Mouse (Mus musculus) left cerebral cortex, postnatal 25 days (tissue): ENCODE measurements around the gene R3hdml. TPM values are rescaled to one million over a fixed set of nuclear protein-coding genes. Genes with fewer than 3 reads are reported as not detected.

Experiments used
- DNase-seq, 2 experiments: peaks; one replicate each; pipeline ENCODE4 v3.0.0; 2022; ENCODE audit warnings: low spot score in 2 of 2, mixed read lengths in 1 of 2
- intact Hi-C: fragments of 180-260 bp; cut with DNase I; formaldehyde crosslinking; loops from one replicate; pipeline ENCODE4 v1.15.1; 2025
- total RNA-seq, 2 experiments: library from RNA; stranded (reverse); gene quantifications; 2 replicates each; pipeline ENCODE4 v1.2.3; 2021

The R3hdml gene
- total RNA-seq, 2 experiments from 2014 or later: not detected

DNA sequence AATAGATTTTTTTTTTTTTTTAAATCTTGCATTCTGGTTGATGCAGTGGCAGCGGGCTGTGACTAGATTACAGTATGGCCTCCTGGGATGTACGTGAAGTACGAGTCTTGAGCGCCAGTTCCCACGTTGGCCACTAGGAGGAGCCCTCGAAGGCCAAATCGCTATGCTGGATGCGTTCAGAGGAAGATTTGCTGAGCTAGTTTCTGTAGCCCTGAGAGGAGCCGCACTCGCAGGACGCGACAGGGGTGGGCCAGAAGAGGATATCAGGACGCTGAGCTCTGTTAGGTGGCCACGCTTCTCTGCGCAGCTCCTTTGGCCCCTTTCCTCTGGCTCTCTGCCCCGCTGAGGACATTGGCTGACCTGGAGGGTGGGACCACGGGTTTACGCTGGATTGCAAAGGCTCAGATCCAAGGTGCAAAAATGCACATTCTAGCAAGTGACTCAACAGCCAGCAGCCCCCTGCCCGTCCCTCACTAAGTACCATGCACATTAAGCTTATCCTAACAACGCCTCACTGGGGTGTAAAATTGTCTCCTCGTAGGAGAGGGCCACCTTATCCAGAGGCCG is 42.9 kb downstream of the R3hdml start:
- intact Hi-C loops: loop anchor here (1.0 to 10.0 kb wide), 4 partner anchors 59 to 290 kb away; partner anchors contain the start of gene Ccn5
- DNase-seq: peak; percentile 89 to 94

DNA sequence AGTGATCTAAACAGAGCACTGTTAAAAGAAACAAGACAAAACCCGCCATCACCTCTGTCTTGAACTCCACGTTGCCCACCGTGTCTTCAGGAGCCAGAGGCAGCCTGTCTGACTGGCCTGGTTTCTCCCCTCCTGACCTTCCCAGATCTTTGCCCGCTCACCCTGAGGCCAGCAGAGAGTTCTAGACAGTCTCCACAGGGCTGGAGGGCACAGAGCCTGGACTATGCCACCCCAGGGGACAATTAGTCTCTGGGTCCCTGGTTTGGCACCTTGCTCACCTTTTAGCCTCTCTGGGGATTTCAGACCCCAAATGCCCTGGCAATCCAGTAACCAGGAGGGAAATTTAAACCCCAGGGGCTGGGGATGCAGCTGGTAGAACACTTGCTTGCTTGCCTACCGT is 45.3 kb downstream of the R3hdml start:
- DNase-seq: no peak
- intact Hi-C loops: loop anchor here (10.0 kb wide), 3 partner anchors 187 to 287 kb away; partner anchors contain the start of gene Ccn5

DNA sequence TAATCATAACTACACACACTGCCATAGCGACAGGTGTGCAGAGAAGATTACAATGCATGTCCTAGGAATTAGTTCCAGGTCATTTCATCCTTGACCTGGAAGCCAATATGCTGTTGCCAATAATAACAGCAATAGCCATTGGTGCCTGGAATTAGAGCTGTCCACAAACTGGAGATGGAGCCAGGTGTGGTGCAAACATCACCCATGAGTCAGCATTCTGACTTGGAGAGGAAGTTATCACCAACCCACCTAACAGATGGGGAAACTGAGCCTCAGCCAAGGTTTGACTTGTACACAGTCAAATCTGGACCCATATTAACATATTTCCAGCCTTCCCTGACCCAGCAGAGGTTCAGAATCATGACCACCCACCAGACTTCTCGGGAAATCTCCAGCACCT is 46.3 kb downstream of the R3hdml start:
- intact Hi-C loops: loop anchor here (10.0 kb wide), 3 partner anchors 186 to 286 kb away; partner anchors contain the start of gene Ccn5
- peak in 1 of 2 experiments; percentile 53 for DNase-seq

DNA sequence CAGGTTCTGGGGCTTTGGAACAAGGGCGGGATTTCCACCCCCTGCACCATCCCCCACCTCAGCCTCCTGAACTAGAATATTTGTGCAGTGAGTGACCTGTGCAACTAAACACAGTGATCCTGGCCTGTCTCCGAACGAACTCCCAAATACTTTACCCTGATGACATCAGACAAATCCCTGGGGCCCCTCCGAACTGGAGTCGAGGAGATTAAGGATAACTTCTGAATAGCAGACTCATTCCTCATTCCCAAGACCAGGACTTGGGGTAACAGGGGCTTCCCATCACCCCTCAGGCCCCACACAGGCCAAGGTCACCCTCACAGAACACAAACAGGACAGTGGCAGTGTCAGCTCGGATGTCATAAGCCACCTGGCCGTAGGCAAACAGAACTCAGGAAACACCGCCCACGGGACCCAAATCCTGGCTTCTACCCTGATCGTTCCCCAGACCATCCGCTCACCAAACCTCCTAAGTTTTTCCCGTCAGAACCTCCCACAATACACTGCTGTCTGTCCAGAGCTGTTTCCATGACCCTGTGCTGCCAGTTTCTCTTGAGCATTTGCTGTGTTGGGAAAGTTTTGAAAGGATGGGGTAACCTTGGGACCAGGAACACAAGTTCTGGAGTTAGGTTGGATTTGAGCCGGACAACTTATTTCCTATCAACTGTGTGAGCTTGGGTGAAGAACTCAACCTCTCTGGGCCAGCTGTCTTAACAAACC is 47.4 kb downstream of the R3hdml start:
- no peak for DNase-seq
- intact Hi-C loops: loop anchor here (10.0 kb wide), 3 partner anchors 185 to 285 kb away; partner anchors contain the start of gene Ccn5

DNA sequence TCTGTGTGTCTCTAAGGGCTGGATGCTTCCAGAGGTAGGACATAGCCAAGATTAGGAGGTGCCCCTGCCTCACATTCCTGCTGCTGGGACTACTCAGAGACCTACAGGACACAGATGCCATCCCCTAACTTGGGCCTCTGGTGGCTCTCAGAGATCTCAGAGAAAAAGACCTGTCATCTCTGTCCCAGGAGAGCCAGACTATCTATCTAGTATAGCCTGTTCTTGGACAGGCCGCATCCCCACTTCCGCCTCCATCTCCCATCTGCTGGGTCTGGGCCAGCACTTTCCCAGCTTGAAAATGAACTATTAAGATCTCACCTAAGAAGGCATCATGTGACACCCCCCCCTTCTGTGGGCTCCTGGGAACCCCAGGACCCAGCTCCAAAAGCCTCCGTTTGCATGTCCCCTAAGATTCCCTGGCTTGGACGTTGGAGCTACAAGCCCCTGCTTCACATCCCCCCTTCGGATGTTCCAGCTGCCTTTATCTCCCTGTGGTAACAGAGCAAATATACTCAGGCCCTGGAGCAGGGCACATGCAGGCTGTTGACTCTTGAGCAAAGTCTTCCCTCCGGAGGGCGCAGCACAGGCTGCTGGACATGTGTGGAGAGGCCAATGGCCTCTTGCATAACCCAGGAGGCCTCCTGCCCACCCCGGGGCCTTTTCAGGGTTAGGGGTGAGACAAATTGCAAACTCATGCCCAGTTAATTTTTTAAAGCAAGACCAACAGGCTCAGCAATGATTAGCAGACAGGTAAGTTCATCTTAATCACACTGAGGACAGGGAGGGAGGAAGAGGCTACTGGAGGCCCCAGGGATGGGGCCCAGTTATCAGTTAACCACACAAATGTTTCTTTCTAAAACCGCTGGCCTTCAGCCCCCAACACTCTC is 48.4 kb downstream of the R3hdml start:
- intact Hi-C loops: no loop called here
- no peak for DNase-seq

DNA sequence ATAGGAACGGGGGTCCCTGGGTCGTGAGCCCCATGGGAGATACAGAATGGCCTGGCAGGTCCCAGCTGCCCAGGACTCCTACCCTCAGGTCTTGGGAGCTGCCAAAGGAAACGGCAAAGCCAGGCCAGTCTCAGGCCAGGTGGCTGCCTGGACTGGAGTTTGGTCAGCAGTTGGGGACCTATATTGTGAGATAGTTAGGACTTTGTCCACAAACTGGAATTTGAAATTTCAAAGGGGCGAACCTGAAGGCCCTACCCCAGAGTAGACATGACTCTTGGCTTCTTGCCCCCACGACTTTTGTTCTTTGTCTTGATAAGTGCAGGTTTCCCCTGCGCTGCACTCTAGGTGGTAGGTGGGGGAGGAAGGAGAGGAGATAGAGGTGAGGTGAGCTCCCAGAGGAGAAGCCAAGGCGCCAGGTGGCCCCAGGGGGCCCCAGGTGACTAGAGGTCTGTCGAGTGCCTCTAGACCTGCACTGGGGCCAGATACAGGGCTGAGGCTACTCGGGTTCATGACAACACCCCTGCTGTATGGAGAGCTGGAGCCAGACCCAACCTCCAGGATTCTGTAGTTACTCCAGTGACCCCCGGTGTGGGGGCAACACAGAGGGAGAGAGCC is 49.6 kb downstream of the R3hdml start:
- DNase-seq: no peak
- intact Hi-C loops: no loop called here

DNA sequence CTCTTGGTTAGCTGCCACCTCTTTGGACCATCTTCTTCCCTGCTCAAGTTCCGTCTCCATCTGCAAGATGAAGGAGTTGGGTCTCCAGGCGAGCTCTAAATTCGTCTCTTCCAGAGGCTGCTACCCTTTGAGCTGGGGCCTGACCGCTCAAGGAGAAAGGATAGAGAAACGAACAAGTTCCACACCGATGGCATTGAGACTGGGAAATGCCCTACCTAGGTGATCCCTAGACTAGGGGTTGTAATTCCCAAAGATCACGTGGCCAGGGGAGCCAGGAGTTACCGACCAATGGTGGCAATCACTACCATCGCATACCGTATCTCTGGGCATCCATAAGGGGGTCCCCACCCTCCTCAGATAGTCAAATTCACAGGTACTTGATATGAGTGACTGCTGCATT is 50.6 kb downstream of the R3hdml start:
- intact Hi-C loops: no loop called here
- DNase-seq: no peak

DNA sequence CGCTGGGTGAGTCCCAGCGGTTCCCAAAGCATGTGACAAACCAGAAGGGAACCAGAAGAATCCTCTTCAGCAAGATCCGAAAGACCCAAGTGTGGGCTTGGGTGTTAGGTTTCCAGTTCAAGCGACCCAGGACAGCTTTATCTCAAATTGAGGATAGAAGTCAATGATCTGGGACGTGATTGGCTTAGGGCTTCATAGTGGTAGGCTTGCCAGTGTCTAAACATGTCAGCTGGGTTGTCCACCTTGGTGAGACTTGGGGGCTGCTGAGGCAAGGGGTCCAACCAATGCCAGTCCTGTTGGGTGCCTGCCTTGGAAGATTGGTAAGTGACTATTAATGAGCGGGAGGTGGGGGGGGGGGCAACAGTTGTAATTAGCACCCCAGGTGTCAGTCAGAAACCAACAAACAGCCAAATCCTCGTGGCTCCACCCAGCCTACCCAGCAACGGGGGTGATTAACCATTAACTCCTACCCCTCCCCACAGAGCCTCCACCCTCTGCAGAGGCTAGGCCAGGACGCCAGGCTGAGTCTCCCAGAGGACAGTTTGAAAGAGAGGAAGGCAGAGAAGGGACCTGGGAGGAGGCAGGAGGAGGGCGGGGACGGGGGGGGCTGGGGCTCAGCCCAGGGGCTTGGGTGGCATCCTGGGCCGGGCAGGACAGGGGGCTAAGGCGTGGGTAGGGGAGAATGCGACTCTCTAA is 54.7 kb downstream of the R3hdml start:
- intact Hi-C loops: no loop called here
- no peak for DNase-seq

DNA sequence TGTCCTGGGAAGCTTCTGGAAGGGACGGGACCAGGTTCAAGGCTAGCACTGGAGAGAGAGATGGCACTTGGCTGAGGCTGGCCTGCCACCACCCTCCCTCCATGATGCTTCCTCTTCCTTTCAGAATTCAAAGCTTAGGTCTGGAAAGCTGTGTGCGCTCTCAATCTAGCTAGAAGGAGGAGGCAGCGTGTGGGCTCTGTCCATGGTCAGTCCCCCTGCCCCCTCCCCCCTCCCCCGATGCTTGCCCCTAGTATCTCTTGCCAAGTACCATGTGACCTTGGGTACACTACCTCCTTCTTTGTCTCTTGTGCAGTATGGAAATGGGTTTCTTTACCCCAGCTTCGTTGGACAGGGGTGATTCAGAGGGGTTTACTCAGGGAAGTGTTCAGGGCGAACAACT is 56.7 kb downstream of the R3hdml start:
- DNase-seq: no peak
- intact Hi-C loops: no loop called here

DNA sequence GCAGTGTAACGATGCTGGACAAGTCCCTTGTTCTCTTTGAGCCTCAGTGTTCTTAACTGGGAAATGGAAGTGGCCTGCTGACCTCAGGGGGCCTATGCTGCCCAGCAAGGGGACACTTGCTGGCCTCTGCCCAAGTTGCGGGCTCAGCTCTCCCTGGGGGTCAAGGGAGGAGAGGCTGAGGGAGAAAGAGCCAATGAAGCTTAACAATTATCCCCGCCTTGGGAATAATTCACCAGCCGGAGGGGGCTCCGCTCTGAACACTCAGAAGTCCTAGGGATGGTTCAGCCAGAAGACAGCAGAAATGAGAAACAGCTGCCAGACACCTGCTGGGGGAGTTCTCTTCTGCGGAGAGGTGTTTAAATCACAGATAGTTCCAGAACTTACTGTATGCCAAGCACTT is 57.7 kb downstream of the R3hdml start:
- no peak for DNase-seq
- intact Hi-C loops: no loop called here

Other genes starting within 250 kb of the R3hdml start
- under 1 TPM; 0.46 to 0.48 TPM for gene Jph2, start 94.3 kb upstream of the R3hdml start, total RNA-seq
- gene Oser1, start 67.6 kb upstream of the R3hdml start, total RNA-seq: 10 to 100 TPM; 22.9 to 24.6 TPM
- 10 to 100 TPM; 68.8 to 77.1 TPM for gene Gdap1l1, start 53.8 kb upstream of the R3hdml start, total RNA-seq
- 10 to 100 TPM; 19.3 to 20.3 TPM for gene Fitm2, start 19.7 kb upstream of the R3hdml start, total RNA-seq
- gene Hnf4a, start 14.5 kb downstream of the R3hdml start, total RNA-seq: not detected
- gene Ttpal, start 110.0 kb downstream of the R3hdml start, total RNA-seq: 10 to 100 TPM; 69.4 to 71.3 TPM
- gene Serinc3, start 152.8 kb downstream of the R3hdml start, total RNA-seq: 100 to 1,000 TPM; 243 to 244 TPM
- 100 to 1,000 TPM; 132 to 133 TPM for gene Pkig, start 166.1 kb downstream of the R3hdml start, total RNA-seq